Mouse (Mus musculus): ENCODE measurements around the gene Map2k2. TPM values are rescaled to one million over a fixed set of nuclear protein-coding genes. Genes with fewer than 3 reads are reported as not detected.

Gene Map2k2
- polyA plus RNA-seq, 1 experiment from 2014 or later, result 199 TPM

GRCm38 (mm10) chr10:81068706-81069105, 37.0 kb upstream of the Map2k2 start:
- 58% methylated on average over 5 of the region's 5 CpGs for WGBS
- no peak for ATAC-seq (ENCODE audit: insufficient read depth)
- TF ChIP-seq CTCF (IDR thresholded peaks at IDR 0.05; ENCODE audit: low read depth), result no peak

DNA sequence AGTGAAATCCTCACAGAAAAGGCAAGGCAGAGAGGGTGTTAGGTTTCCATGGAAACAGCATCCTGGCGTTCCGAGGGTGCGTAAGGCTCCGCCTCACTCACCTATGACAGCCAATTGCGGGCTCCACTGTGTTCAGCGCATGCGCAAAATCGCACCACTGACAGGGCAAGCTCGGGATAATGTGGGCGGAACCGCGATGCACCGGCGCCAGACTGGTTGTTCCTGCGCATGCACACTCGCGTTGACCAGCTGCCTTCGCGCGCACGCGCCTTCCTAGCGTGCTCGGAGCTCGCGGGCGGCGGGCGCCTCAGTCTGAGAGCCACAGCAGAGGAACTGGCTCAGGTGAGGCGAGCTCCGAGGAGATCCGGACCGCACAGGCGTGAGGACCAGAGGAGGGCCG, 35.9 kb upstream of the Map2k2 start, which contains the start of gene Thop1:
Gene Thop1, plus strand, starts transcription at position 200 of the 400 bp plus-strand sequence.
- DNase-seq (peak; percentile 100), ATAC-seq (ENCODE audit: insufficient read depth) (peak; percentile 96)
- H3K27me3 ChIP-seq (ENCODE audit: insufficient read depth, low read length), result no peaks in the 10 kb centered on the region
- H3K27ac ChIP-seq (ENCODE audit: low read depth), result peak within 1 kb of the TSS; percentile 54; the same call in 1 of the 2 replicates
- H3K9me3 ChIP-seq (ENCODE audit: low read depth, low read length), result no peaks in the 10 kb centered on the region
- under 1% methylated on average over 35 of the region's 35 CpGs for WGBS
- peak within 1 kb of the TSS; percentile 78 for H3K4me3 ChIP-seq (ENCODE audit: low read depth, low read length)
- TF ChIP-seq CTCF (IDR thresholded peaks at IDR 0.05; ENCODE audit: low read depth), result no peak
- peaks cover 6% of the 10 kb centered on the region; the same call in 1 of the 2 replicates for H3K4me1 ChIP-seq (ENCODE audit: insufficient read depth)
- H3K36me3 ChIP-seq (ENCODE audit: insufficient read depth), result peaks cover 20% of the 10 kb centered on the region
- peak within 1 kb of the TSS; percentile 88 for H3K4me2 ChIP-seq
- H3K9ac ChIP-seq, result peak within 1 kb of the TSS; percentile 74

More at GRCm38 (mm10) chr10:81068706-81069105, 37.0 kb upstream of the Map2k2 start:
- H3K4me3 ChIP-seq (ENCODE audit: low read depth, low read length), result no peak overlapping the region
- H3K9me3 ChIP-seq (ENCODE audit: low read depth, low read length), result no peaks in the 10 kb centered on the region
- peaks cover 6% of the 10 kb centered on the region; the same call in 1 of the 2 replicates for H3K4me1 ChIP-seq (ENCODE audit: insufficient read depth)
- peaks cover 9% of the 10 kb centered on the region for H3K36me3 ChIP-seq (ENCODE audit: insufficient read depth)
- DNase-seq, result no peak
- H3K27me3 ChIP-seq (ENCODE audit: insufficient read depth, low read length), result no peaks in the 10 kb centered on the region
- H3K9ac ChIP-seq, result no peak overlapping the region
- no peak overlapping the region; the same call in 1 of the 2 replicates for H3K4me2 ChIP-seq
- H3K27ac ChIP-seq (ENCODE audit: low read depth), result no peak overlapping the region

- DNase-seq, result no peak
- H3K36me3 ChIP-seq (ENCODE audit: insufficient read depth), result peaks cover 30% of the 10 kb centered on the region
- no peak for TF ChIP-seq CTCF (IDR thresholded peaks at IDR 0.05; ENCODE audit: low read depth)
- no peaks in the 10 kb centered on the region for H3K9me3 ChIP-seq (ENCODE audit: low read depth, low read length)
- no peaks in the 10 kb centered on the region for H3K27me3 ChIP-seq (ENCODE audit: insufficient read depth, low read length)
- no peak overlapping the region for H3K27ac ChIP-seq (ENCODE audit: low read depth)
- ATAC-seq (ENCODE audit: insufficient read depth), result no peak
- peaks cover 6% of the 10 kb centered on the region; the same call in 1 of the 2 replicates for H3K4me1 ChIP-seq (ENCODE audit: insufficient read depth)
- H3K4me3 ChIP-seq (ENCODE audit: low read depth, low read length), result no peak overlapping the region
- H3K9ac ChIP-seq, result no peak overlapping the region
- 94% methylated on average over 8 of the region's 8 CpGs for WGBS
- no peak overlapping the region for H3K4me2 ChIP-seq
Measured at GRCm38 (mm10) chr10:81072290-81072689, 33.4 kb upstream of the Map2k2 start.

GRCm38 (mm10) chr10:81073464-81073863, 32.3 kb upstream of the Map2k2 start:
- H3K4me2 ChIP-seq, result no peak overlapping the region
- peaks cover 6% of the 10 kb centered on the region; the same call in 1 of the 2 replicates for H3K4me1 ChIP-seq (ENCODE audit: insufficient read depth)
- no peak overlapping the region for H3K4me3 ChIP-seq (ENCODE audit: low read depth, low read length)
- peaks cover 41% of the 10 kb centered on the region for H3K36me3 ChIP-seq (ENCODE audit: insufficient read depth)
- ATAC-seq (ENCODE audit: insufficient read depth) (no peak), DNase-seq (peak; percentile 28)
- H3K27me3 ChIP-seq (ENCODE audit: insufficient read depth, low read length), result no peaks in the 10 kb centered on the region
- H3K9me3 ChIP-seq (ENCODE audit: low read depth, low read length), result no peaks in the 10 kb centered on the region
- WGBS, result 58% methylated on average over 7 of the region's 7 CpGs
- TF ChIP-seq CTCF (IDR thresholded peaks at IDR 0.05; ENCODE audit: low read depth), result peak; percentile 71
- H3K9ac ChIP-seq, result no peak overlapping the region
- H3K27ac ChIP-seq (ENCODE audit: low read depth), result no peak overlapping the region

DNA sequence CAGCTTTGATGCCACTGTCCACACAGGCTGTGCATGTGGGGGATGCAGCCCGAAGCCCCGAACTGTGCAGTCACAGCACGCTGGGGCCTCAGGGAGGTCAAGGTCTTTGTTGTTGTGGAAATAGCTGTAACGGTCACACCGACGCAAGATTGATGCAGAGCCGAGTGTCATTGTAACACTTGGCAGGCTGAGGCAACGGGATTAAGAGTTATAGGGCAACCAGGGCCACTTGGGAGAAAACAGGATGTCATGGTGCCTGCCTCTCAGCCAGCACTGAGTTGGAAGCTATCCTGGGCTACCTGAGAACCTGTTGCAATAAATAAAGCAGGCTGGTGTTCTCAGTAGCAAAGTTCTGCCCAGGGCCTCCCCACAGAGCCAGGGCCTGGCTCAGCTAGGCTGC, 30.0 kb upstream of the Map2k2 start:
- H3K36me3 ChIP-seq (ENCODE audit: insufficient read depth), result peaks cover 64% of the 10 kb centered on the region
- 77% methylated on average over 8 of the region's 8 CpGs for WGBS
- no peak for ATAC-seq (ENCODE audit: insufficient read depth)

DNA sequence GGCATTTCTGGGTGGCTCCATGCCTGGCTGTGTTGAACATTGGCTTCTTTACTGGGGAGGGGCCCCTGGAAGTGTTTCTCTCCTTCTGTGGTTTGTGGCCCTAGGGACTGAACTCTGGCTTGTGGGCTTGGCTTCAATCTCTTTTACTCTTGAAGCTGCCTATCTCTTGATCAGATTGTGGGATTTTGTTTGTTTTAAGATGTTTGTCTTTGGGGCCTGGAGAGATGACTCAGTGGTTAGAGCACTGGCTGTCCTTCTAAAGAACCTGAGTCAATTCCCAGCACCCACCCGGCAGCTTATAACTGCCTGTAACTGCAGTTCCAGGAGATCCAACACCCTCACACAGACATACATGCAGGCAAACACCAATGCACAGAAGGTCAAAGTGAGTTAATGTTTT, 29.4 kb upstream of the Map2k2 start:
- TF ChIP-seq CTCF (IDR thresholded peaks at IDR 0.05; ENCODE audit: low read depth), result no peak
- ATAC-seq (ENCODE audit: insufficient read depth) (no peak), DNase-seq (no peak)
- Histone ChIP-seq H3K9me3 (ENCODE audit: low read depth, low read length) (no peaks in the 10 kb centered on the region), H3K9ac (no peak overlapping the region), H3K27me3 (ENCODE audit: insufficient read depth, low read length) (no peaks in the 10 kb centered on the region), H3K36me3 (ENCODE audit: insufficient read depth) (peaks cover 70% of the 10 kb centered on the region), H3K27ac (ENCODE audit: low read depth) (no peak overlapping the region), H3K4me2 (no peak overlapping the region), H3K4me1 (ENCODE audit: insufficient read depth) (no peaks in the 10 kb centered on the region), H3K4me3 (ENCODE audit: low read depth, low read length) (no peak overlapping the region)
- WGBS, result 84% methylated on average over 1 of the region's 1 CpGs

More for the DNA sequence above, 30.0 kb upstream of the Map2k2 start:
- Histone ChIP-seq H3K9me3 (ENCODE audit: low read depth, low read length) (no peaks in the 10 kb centered on the region), H3K4me2 (no peak overlapping the region), H3K9ac (no peak overlapping the region), H3K27ac (ENCODE audit: low read depth) (no peak overlapping the region), H3K4me3 (ENCODE audit: low read depth, low read length) (no peak overlapping the region), H3K27me3 (ENCODE audit: insufficient read depth, low read length) (no peaks in the 10 kb centered on the region), H3K4me1 (ENCODE audit: insufficient read depth) (peaks cover 2% of the 10 kb centered on the region; the same call in 1 of the 2 replicates)
- no peak for TF ChIP-seq CTCF (IDR thresholded peaks at IDR 0.05; ENCODE audit: low read depth)
- no peak for DNase-seq

GRCm38 (mm10) chr10:81077916-81078315, 27.8 kb upstream of the Map2k2 start:
- WGBS, result 91% methylated on average over 11 of the region's 11 CpGs
- no peak for DNase-seq
- ATAC-seq (ENCODE audit: insufficient read depth), result no peak
- Histone ChIP-seq H3K27me3 (ENCODE audit: insufficient read depth, low read length) (no peaks in the 10 kb centered on the region), H3K9ac (no peak overlapping the region), H3K9me3 (ENCODE audit: low read depth, low read length) (no peaks in the 10 kb centered on the region), H3K27ac (ENCODE audit: low read depth) (no peak overlapping the region), H3K36me3 (ENCODE audit: insufficient read depth) (peaks cover 82% of the 10 kb centered on the region), H3K4me1 (ENCODE audit: insufficient read depth) (no peaks in the 10 kb centered on the region), H3K4me2 (no peak overlapping the region), H3K4me3 (ENCODE audit: low read depth, low read length) (no peak overlapping the region)
- TF ChIP-seq CTCF (IDR thresholded peaks at IDR 0.05; ENCODE audit: low read depth), result no peak

Measured in lung, embryonic 14.5 days (tissue).